Mouse (Mus musculus): ENCODE data around the gene Cdk8. TPM values are rescaled to one million over a fixed set of nuclear protein-coding genes. Genes with fewer than 3 reads are reported as not detected.

Gene Cdk8
- polyA plus RNA-seq, 1 experiment from 2014 or later: 15.9 TPM

GRCm38 (mm10) chr5:146315268-146315921 lies 84.4 kb downstream of the Cdk8 start:
- Histone ChIP-seq H3K4me1 (ENCODE audit: control insufficient read depth, insufficient read depth, low read length) (0 out of 2 replicates have a peak, but pooled peaks cover 2% of the 10 kb centered on the region), H3K9ac (ENCODE audit: low read length) (no peak overlapping the region), H3K27me3 (replicated peaks; ENCODE audit: control insufficient read depth, insufficient read depth, low read length) (no peaks in the 10 kb centered on the region), H3K36me3 (ENCODE audit: control insufficient read depth, insufficient read depth, low read length) (no peaks in the 10 kb centered on the region), H3K4me2 (ENCODE audit: low read length) (no peak overlapping the region), H3K4me3 (ENCODE audit: low read depth, low read length) (no peak overlapping the region), H3K27ac (ENCODE audit: low read depth, low read length) (no peak overlapping the region), H3K9me3 (replicated peaks; ENCODE audit: control insufficient read depth, low read length) (no peaks in the 10 kb centered on the region)
- 61% methylated on average over 14 of the region's 14 CpGs for WGBS
- ATAC-seq (peak; percentile 37; the same call in 1 of the 2 replicates), DNase-seq (ENCODE audit: low spot score) (peak; percentile 29)

- Histone ChIP-seq H3K27ac (ENCODE audit: low read depth, low read length) (no peak overlapping the region), H3K4me3 (ENCODE audit: low read depth, low read length) (no peak overlapping the region), H3K27me3 (replicated peaks; ENCODE audit: control insufficient read depth, insufficient read depth, low read length) (no peaks in the 10 kb centered on the region), H3K9me3 (replicated peaks; ENCODE audit: control insufficient read depth, low read length) (no peaks in the 10 kb centered on the region), H3K4me2 (ENCODE audit: low read length) (no peak overlapping the region), H3K36me3 (ENCODE audit: control insufficient read depth, insufficient read depth, low read length) (no peaks in the 10 kb centered on the region), H3K4me1 (ENCODE audit: control insufficient read depth, insufficient read depth, low read length) (0 out of 2 replicates have a peak, but pooled peaks cover 2% of the 10 kb centered on the region), H3K9ac (ENCODE audit: low read length) (no peak overlapping the region)
- WGBS: 88% methylated on average over 5 of the region's 5 CpGs
- ATAC-seq (no peak), DNase-seq (ENCODE audit: low spot score) (no peak)
Observed at GRCm38 (mm10) chr5:146316316-146316715, 85.3 kb downstream of the Cdk8 start.

DNA sequence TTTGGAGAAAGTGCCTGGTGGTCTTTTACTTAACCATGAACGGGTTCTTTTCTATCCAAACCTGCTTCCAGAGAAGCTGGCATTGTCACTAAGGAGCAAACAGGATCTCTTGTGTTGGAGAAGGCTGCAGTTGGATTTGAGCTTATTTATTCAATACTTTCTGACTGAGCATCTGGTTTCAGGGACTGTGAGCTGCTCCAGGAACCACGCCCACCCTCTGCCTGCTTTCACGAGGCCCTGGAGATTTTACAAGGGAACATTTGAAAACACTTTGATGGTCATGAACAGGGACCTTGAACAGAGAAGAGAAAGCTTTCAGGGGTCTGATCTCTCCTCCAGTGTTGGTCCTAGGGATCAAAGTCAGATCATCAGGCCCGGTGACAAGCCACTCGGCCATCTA lies 87.0 kb downstream of the Cdk8 start:
- Histone ChIP-seq H3K4me2 (ENCODE audit: low read length) (no peak overlapping the region), H3K4me1 (ENCODE audit: control insufficient read depth, insufficient read depth, low read length) (0 out of 2 replicates have a peak, but pooled peaks cover 2% of the 10 kb centered on the region), H3K27ac (ENCODE audit: low read depth, low read length) (no peak overlapping the region), H3K9me3 (replicated peaks; ENCODE audit: control insufficient read depth, low read length) (no peaks in the 10 kb centered on the region), H3K9ac (ENCODE audit: low read length) (no peak overlapping the region), H3K27me3 (replicated peaks; ENCODE audit: control insufficient read depth, insufficient read depth, low read length) (no peaks in the 10 kb centered on the region), H3K36me3 (ENCODE audit: control insufficient read depth, insufficient read depth, low read length) (no peaks in the 10 kb centered on the region), H3K4me3 (ENCODE audit: low read depth, low read length) (no peak overlapping the region)
- ATAC-seq: no peak
- WGBS: 80% methylated on average over 5 of the region's 5 CpGs
- DNase-seq (ENCODE audit: low spot score): no peak

DNA sequence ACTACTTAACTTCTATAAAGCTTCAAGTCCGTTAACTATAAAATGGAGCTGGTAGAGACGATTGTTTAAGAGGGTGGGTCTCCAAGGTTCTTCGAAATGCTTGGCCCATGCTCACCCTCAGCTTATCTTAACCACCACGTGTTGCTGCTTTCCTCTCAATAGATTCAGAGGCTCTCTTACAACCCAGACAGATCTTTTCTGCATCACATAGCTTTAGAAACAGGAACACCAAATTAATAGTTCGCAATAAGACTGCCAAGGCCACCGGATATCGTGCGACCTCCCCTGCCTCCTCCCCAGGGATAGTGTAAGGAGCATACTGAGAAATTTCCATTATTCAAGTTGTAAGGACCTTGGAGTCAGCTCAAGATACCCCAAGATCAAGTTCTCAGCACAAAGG lies 87.4 kb downstream of the Cdk8 start:
- H3K27ac ChIP-seq (ENCODE audit: low read depth, low read length): no peak overlapping the region
- no peak for ATAC-seq
- H3K4me3 ChIP-seq (ENCODE audit: low read depth, low read length): no peak overlapping the region
- no peaks in the 10 kb centered on the region for H3K27me3 ChIP-seq (replicated peaks; ENCODE audit: control insufficient read depth, insufficient read depth, low read length)
- 90% methylated on average over 8 of the region's 8 CpGs for WGBS
- 0 out of 2 replicates have a peak, but pooled peaks cover 2% of the 10 kb centered on the region for H3K4me1 ChIP-seq (ENCODE audit: control insufficient read depth, insufficient read depth, low read length)
- no peaks in the 10 kb centered on the region for H3K36me3 ChIP-seq (ENCODE audit: control insufficient read depth, insufficient read depth, low read length)
- no peak overlapping the region for H3K9ac ChIP-seq (ENCODE audit: low read length)
- no peaks in the 10 kb centered on the region for H3K9me3 ChIP-seq (replicated peaks; ENCODE audit: control insufficient read depth, low read length)
- H3K4me2 ChIP-seq (ENCODE audit: low read length): no peak overlapping the region
- no peak for DNase-seq (ENCODE audit: low spot score)

DNA sequence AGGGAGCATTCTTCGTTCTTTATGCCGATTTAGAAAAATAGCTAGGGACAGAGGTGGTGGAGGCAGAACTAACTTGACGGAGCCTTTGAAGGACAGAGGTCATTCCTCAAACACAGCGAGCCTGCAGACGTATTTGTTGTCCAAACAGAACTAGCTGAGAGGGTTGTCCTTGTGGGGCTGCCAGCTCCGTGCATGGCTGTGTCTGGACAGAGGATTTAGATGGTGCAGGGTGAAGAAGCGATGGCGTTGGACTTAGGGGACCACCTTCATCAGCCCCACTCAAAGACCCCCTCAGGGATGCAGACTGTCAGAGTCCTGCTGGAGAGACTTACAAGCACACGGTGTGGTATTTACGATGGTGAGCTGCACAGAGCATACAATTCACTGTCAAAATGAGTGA lies 97.9 kb downstream of the Cdk8 start:
- Histone ChIP-seq H3K4me2 (ENCODE audit: low read length) (no peak overlapping the region), H3K27me3 (replicated peaks; ENCODE audit: control insufficient read depth, insufficient read depth, low read length) (no peaks in the 10 kb centered on the region), H3K36me3 (ENCODE audit: control insufficient read depth, insufficient read depth, low read length) (no peaks in the 10 kb centered on the region), H3K9ac (ENCODE audit: low read length) (no peak overlapping the region), H3K27ac (ENCODE audit: low read depth, low read length) (no peak overlapping the region), H3K4me1 (ENCODE audit: control insufficient read depth, insufficient read depth, low read length) (no peaks in the 10 kb centered on the region), H3K9me3 (replicated peaks; ENCODE audit: control insufficient read depth, low read length) (no peaks in the 10 kb centered on the region), H3K4me3 (ENCODE audit: low read depth, low read length) (no peak overlapping the region)
- WGBS: 85% methylated on average over 10 of the region's 10 CpGs
- ATAC-seq: no peak
- DNase-seq (ENCODE audit: low spot score): no peak

GRCm38 (mm10) chr5:146329541-146329940 lies 98.5 kb downstream of the Cdk8 start:
- ATAC-seq (no peak), DNase-seq (ENCODE audit: low spot score) (no peak)
- Histone ChIP-seq H3K27me3 (replicated peaks; ENCODE audit: control insufficient read depth, insufficient read depth, low read length) (no peaks in the 10 kb centered on the region), H3K4me3 (ENCODE audit: low read depth, low read length) (no peak overlapping the region), H3K36me3 (ENCODE audit: control insufficient read depth, insufficient read depth, low read length) (no peaks in the 10 kb centered on the region), H3K9me3 (replicated peaks; ENCODE audit: control insufficient read depth, low read length) (no peaks in the 10 kb centered on the region), H3K4me2 (ENCODE audit: low read length) (no peak overlapping the region), H3K9ac (ENCODE audit: low read length) (no peak overlapping the region), H3K4me1 (ENCODE audit: control insufficient read depth, insufficient read depth, low read length) (no peaks in the 10 kb centered on the region), H3K27ac (ENCODE audit: low read depth, low read length) (no peak overlapping the region)
- WGBS: 88% methylated on average over 5 of the region's 5 CpGs

GRCm38 (mm10) chr5:146330031-146330764 lies 99.2 kb downstream of the Cdk8 start:
- no peaks in the 10 kb centered on the region for H3K27me3 ChIP-seq (replicated peaks; ENCODE audit: control insufficient read depth, insufficient read depth, low read length)
- no peaks in the 10 kb centered on the region for H3K9me3 ChIP-seq (replicated peaks; ENCODE audit: control insufficient read depth, low read length)
- 42% methylated on average over 13 of the region's 13 CpGs for WGBS
- no peaks in the 10 kb centered on the region for H3K4me1 ChIP-seq (ENCODE audit: control insufficient read depth, insufficient read depth, low read length)
- H3K27ac ChIP-seq (ENCODE audit: low read depth, low read length): no peak overlapping the region
- H3K4me2 ChIP-seq (ENCODE audit: low read length): no peak overlapping the region
- no peak for ATAC-seq
- no peak overlapping the region for H3K9ac ChIP-seq (ENCODE audit: low read length)
- H3K4me3 ChIP-seq (ENCODE audit: low read depth, low read length): no peak overlapping the region
- no peaks in the 10 kb centered on the region for H3K36me3 ChIP-seq (ENCODE audit: control insufficient read depth, insufficient read depth, low read length)
- DNase-seq (ENCODE audit: low spot score): peak; percentile 84

DNA sequence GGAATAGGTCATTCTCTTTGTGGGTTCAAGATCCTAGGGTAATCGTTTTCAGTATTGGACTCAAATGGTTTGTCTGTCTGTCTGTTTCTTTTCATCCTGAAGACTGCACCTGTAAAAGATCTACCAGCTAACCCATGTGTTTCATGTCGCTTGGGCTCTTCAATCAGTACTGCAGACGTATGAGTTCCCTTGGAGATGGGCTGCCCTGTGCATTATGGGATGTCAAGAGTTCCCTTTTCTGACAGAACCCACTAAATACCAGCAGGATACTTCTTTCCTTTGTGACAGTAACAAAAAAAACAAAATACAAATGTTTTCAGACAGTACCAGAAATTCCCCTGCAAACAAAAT lies 99.7 kb downstream of the Cdk8 start:
- Histone ChIP-seq H3K4me3 (ENCODE audit: low read depth, low read length) (no peak overlapping the region), H3K27me3 (replicated peaks; ENCODE audit: control insufficient read depth, insufficient read depth, low read length) (no peaks in the 10 kb centered on the region), H3K4me2 (ENCODE audit: low read length) (no peak overlapping the region), H3K9me3 (replicated peaks; ENCODE audit: control insufficient read depth, low read length) (no peaks in the 10 kb centered on the region), H3K36me3 (ENCODE audit: control insufficient read depth, insufficient read depth, low read length) (no peaks in the 10 kb centered on the region), H3K9ac (ENCODE audit: low read length) (no peak overlapping the region), H3K4me1 (ENCODE audit: control insufficient read depth, insufficient read depth, low read length) (no peaks in the 10 kb centered on the region), H3K27ac (ENCODE audit: low read depth, low read length) (no peak overlapping the region)
- DNase-seq (ENCODE audit: low spot score) (no peak), ATAC-seq (no peak; the same call in 1 of the 2 replicates)
- 37% methylated on average over 3 of the region's 3 CpGs for WGBS

DNA sequence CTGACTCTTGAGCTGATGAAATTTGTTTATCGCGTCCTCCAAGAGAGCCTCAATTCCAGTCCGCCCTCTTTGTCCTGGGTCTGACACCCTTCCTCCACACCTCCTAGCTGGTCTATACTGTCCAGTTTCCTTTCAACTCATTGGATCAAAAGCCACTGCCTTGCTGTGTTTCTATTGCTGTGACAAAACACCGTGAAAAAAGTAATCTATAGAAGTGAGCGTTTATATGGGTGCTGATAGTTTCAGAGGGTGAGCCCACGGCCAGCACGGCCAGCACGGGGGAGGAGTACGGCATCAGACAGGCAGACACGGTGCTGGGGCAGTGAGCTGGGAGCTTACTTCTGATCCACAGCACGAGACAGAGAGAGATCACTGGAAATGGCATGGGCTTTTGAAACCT lies 100.1 kb downstream of the Cdk8 start:
- Histone ChIP-seq H3K9ac (ENCODE audit: low read length) (no peak overlapping the region), H3K36me3 (ENCODE audit: control insufficient read depth, insufficient read depth, low read length) (no peaks in the 10 kb centered on the region), H3K27ac (ENCODE audit: low read depth, low read length) (no peak overlapping the region), H3K4me2 (ENCODE audit: low read length) (no peak overlapping the region), H3K9me3 (replicated peaks; ENCODE audit: control insufficient read depth, low read length) (no peaks in the 10 kb centered on the region), H3K27me3 (replicated peaks; ENCODE audit: control insufficient read depth, insufficient read depth, low read length) (no peaks in the 10 kb centered on the region), H3K4me1 (ENCODE audit: control insufficient read depth, insufficient read depth, low read length) (no peaks in the 10 kb centered on the region), H3K4me3 (ENCODE audit: low read depth, low read length) (no peak overlapping the region)
- 84% methylated on average over 11 of the region's 11 CpGs for WGBS
- DNase-seq (ENCODE audit: low spot score) (no peak), ATAC-seq (no peak)
